Mouse (Mus musculus) right cerebral cortex, postnatal 4 days (tissue): ENCODE results near the gene Gm14214.

Experiments used
- DNase-seq: peaks from one replicate; pipeline ENCODE4 v3.0.0-alpha.2; 2022

Gm14214 gene

GRCm38 (mm10) chr2:154771604-154772003, 1.8 kb upstream of the Gm14214 start:
- no peak for DNase-seq

GRCm38 (mm10) chr2:154767051-154767450, 2.8 kb downstream of the Gm14214 start:
- DNase-seq = no peak

- DNase-seq = no peak
Measured at GRCm38 (mm10) chr2:154765554-154766008, 4.2 kb downstream of the Gm14214 start.

- DNase-seq = no peak
Measured at GRCm38 (mm10) chr2:154764828-154765497, 4.9 kb downstream of the Gm14214 start.

- DNase-seq = no peak
Measured at GRCm38 (mm10) chr2:154763226-154763625, 6.6 kb downstream of the Gm14214 start.

GRCm38 (mm10) chr2:154758454-154758853, 11.4 kb downstream of the Gm14214 start:
- no peak for DNase-seq

GRCm38 (mm10) chr2:154757691-154758090, 12.1 kb downstream of the Gm14214 start:
- DNase-seq = no peak

GRCm38 (mm10) chr2:154755791-154756190, 14.0 kb downstream of the Gm14214 start:
- DNase-seq = no peak

GRCm38 (mm10) chr2:154754068-154754560, 15.7 kb downstream of the Gm14214 start:
- DNase-seq = no peak

GRCm38 (mm10) chr2:154751924-154752323, 17.9 kb downstream of the Gm14214 start:
- no peak for DNase-seq

GRCm38 (mm10) chr2:154749046-154750036, 20.5 kb downstream of the Gm14214 start:
- peak; percentile 56 for DNase-seq

GRCm38 (mm10) chr2:154748383-154748782, 21.4 kb downstream of the Gm14214 start:
- DNase-seq = no peak

- no peak for DNase-seq
Measured at GRCm38 (mm10) chr2:154743915-154744314, 25.9 kb downstream of the Gm14214 start.

- no peak for DNase-seq
Measured at GRCm38 (mm10) chr2:154742911-154743819, 26.7 kb downstream of the Gm14214 start.

GRCm38 (mm10) chr2:154738621-154739020, 31.2 kb downstream of the Gm14214 start:
- DNase-seq = no peak

GRCm38 (mm10) chr2:154735986-154736385, 33.8 kb downstream of the Gm14214 start:
- no peak for DNase-seq

- no peak for DNase-seq
Measured at GRCm38 (mm10) chr2:154735416-154735815, 34.4 kb downstream of the Gm14214 start.

GRCm38 (mm10) chr2:154734977-154735376, 34.9 kb downstream of the Gm14214 start:
- DNase-seq = no peak

GRCm38 (mm10) chr2:154732503-154733141, 37.2 kb downstream of the Gm14214 start:
- DNase-seq = no peak

GRCm38 (mm10) chr2:154731916-154732315, 37.9 kb downstream of the Gm14214 start:
- DNase-seq = no peak

- no peak for DNase-seq
Measured at GRCm38 (mm10) chr2:154730841-154731240, 39.0 kb downstream of the Gm14214 start.

GRCm38 (mm10) chr2:154729737-154730136, 40.1 kb downstream of the Gm14214 start:
- DNase-seq = no peak
